Mouse (Mus musculus) C2C12 (cell line): ENCODE data around the gene Fras1.

Experiments
- CEBPB ChIP-seq: IDR thresholded peaks from one replicate; pipeline ENCODE4 v1.6.1; 2011; ENCODE audit warnings: low read depth, mild to moderate bottlenecking, control low read depth, moderate library complexity
- CTCF ChIP-seq: IDR thresholded peaks from one replicate; pipeline ENCODE4 v1.5.1; 2011; ENCODE audit not compliant: control insufficient read depth, insufficient read depth, insufficient read length
- FOSL1 ChIP-seq: IDR thresholded peaks from one replicate; pipeline ENCODE4 v1.8.0; 2011; ENCODE audit warnings: mild to moderate bottlenecking, low read length; ENCODE audit not compliant: poor library complexity, insufficient read depth, severe bottlenecking
- MAX ChIP-seq: IDR thresholded peaks from one replicate; pipeline ENCODE4 v1.6.1; 2011; ENCODE audit warnings: mild to moderate bottlenecking, control low read depth
- MYOD1 ChIP-seq: IDR thresholded peaks from one replicate; pipeline ENCODE4 v1.6.1; 2011; ENCODE audit warnings: low read depth; ENCODE audit not compliant: control insufficient read depth, insufficient read length
- MYOG ChIP-seq: IDR thresholded peaks from one replicate; pipeline ENCODE4 v1.6.1; 2011; ENCODE audit not compliant: control insufficient read depth, insufficient read length; ENCODE audit errors: extremely low read depth
- USF1 ChIP-seq: IDR thresholded peaks from one replicate; pipeline ENCODE4 v1.6.1; 2011; ENCODE audit warnings: low read depth, mild to moderate bottlenecking, control low read depth, moderate library complexity

DNA sequence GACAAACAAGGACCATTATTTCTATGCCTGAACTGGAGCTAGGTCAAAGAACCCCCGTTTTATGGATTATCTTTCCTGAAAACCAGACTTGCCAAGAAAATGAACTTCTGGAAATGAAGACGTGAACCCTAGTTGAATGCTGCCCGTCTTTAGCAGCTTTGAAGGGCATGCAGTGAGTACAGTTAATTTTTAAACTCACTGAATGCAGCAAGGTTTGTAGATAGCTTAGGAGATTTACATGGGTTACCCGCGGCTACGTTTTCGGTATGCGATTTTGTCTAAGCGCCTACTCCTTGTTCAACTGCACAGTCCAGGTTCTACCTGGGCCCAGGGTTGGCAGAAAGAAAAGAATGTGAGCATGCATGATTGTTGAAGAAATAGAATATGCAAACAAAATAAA lies 147.8 kb downstream of the Fras1 start:
- TF ChIP-seq CEBPB: no peak
- no peak for TF ChIP-seq CTCF
- no peak for TF ChIP-seq USF1
- TF ChIP-seq MYOG: no peak
- no peak for TF ChIP-seq MAX
- TF ChIP-seq MYOD1: no peak
- TF ChIP-seq FOSL1: no peak
